Mouse (Mus musculus) heart, embryonic 11.5 days (tissue): Measurements from ENCODE around the gene Tspan14. TPM values are rescaled to one million over a fixed set of nuclear protein-coding genes. Genes with fewer than 3 reads are reported as not detected.

Experiments used
- ATAC-seq: fragments of 200-750 bp; cut with Nextera tagmentation; replicated peaks from 2 replicates; pipeline ENCODE4 v1.8.0; 2017; ENCODE audit warnings: moderate library complexity; ENCODE audit not compliant: insufficient number of reproducible peaks, low FRiP score, low TSS enrichment
- H3K27ac ChIP-seq: fragments of 300-500 bp; sonication (generic); 2 replicates; pipeline ENCODE4 v1.5.1; 2014; ENCODE audit warnings: mild to moderate bottlenecking, low read depth, low read length
- H3K27me3 ChIP-seq: fragments of 300-500 bp; sonication (generic); 2 replicates; pipeline ENCODE4 v1.6.1; 2014; ENCODE audit warnings: mild to moderate bottlenecking, low read length, mixed read lengths; ENCODE audit not compliant: control insufficient read depth, insufficient read depth
- H3K36me3 ChIP-seq: fragments of 300-500 bp; sonication (generic); 2 replicates; pipeline ENCODE4 v1.6.1; 2014; ENCODE audit warnings: mild to moderate bottlenecking, low read length, moderate library complexity, mixed read lengths; ENCODE audit not compliant: control insufficient read depth, insufficient read depth
- H3K4me1 ChIP-seq: fragments of 300-500 bp; sonication (generic); 2 replicates; pipeline ENCODE4 v1.6.1; 2014; ENCODE audit warnings: low read length; ENCODE audit not compliant: control insufficient read depth, insufficient read depth
- H3K4me2 ChIP-seq: fragments of 300-500 bp; sonication (generic); 2 replicates; pipeline ENCODE4 v1.6.1; 2014; ENCODE audit warnings: mild to moderate bottlenecking, moderate library complexity
- H3K4me3 ChIP-seq: fragments of 300-500 bp; sonication (generic); 2 replicates; pipeline ENCODE4 v1.5.1; 2014; ENCODE audit warnings: low read depth, low read length
- H3K9ac ChIP-seq: fragments of 300-500 bp; sonication (generic); 2 replicates; pipeline ENCODE4 v1.6.1; 2014; ENCODE audit warnings: mild to moderate bottlenecking, low read depth, low read length, moderate library complexity
- H3K9me3 ChIP-seq: fragments of 300-500 bp; sonication (generic); replicated peaks from 2 replicates; pipeline ENCODE4 v1.6.1; 2016; ENCODE audit warnings: low read length; ENCODE audit not compliant: control insufficient read depth
- WGBS: fragments of 180-500 bp; shearing (Covaris S2); extraction: QIAGEN DNeasy Blood & Tissue Kit; methylation state at CpG from one replicate; pipeline ENCODE4 v1.1.7; 2014; ENCODE audit not compliant: insufficient replicate concordance; 5-methylcytosine and 5-hydroxymethylcytosine counted together
- polyA plus RNA-seq: library from polyadenylated mRNA; unstranded; fragments of >200 nt; fragmentation: Nextera tagmentation; extraction: Ambion mirVana; gene quantifications from 2 replicates; pipeline ENCODE4 v1.2.1, GENCODE M21; 2014

Gene Tspan14
- polyA plus RNA-seq, 1 experiment from 2014 or later: 43.5 TPM

DNA sequence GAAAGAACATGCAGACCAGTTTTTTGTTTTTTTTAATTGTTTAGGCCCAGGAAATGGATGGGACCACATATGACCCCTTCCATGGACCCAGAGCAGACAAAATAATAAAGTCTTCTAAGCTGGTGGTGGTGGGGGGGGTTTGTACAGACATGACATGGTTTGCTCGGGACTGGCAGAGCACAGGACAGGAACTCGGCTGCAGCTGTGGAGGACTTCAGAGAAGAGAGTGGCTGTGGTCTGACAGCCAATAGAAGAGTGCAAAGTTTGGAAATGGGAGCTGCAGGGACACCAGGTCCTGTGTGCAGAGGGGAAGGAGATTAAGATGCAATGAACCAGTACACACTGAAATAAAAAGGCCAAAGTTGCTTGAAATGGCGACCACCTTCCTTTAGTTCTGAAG lies 7.0 kb downstream of the Tspan14 start:
- no peak overlapping the region for H3K4me2 ChIP-seq
- no peak overlapping the region for H3K9ac ChIP-seq
- H3K9me3 ChIP-seq: no peaks in the 10 kb centered on the region
- no peaks in the 10 kb centered on the region for H3K36me3 ChIP-seq
- H3K4me1 ChIP-seq: peaks cover 70% of the 10 kb centered on the region
- H3K4me3 ChIP-seq: no peak overlapping the region
- 49% methylated on average over 3 of the region's 3 CpGs for WGBS
- no peak for ATAC-seq
- 0 out of 2 replicates have a peak overlapping the region, but pooled peaks have one; percentile 2 for H3K27ac ChIP-seq
- no peaks in the 10 kb centered on the region for H3K27me3 ChIP-seq

GRCm38 (mm10) chr14:40958986-40959381 lies 7.6 kb downstream of the Tspan14 start:
- H3K4me1 ChIP-seq: peaks cover 69% of the 10 kb centered on the region
- H3K9ac ChIP-seq: no peak overlapping the region
- H3K27ac ChIP-seq: peak overlapping the region; percentile 12; the same call in 1 of the 2 replicates
- ATAC-seq: no peak
- WGBS: 58% methylated on average over 2 of the region's 2 CpGs
- H3K27me3 ChIP-seq: no peaks in the 10 kb centered on the region
- no peak overlapping the region for H3K4me2 ChIP-seq
- no peaks in the 10 kb centered on the region for H3K9me3 ChIP-seq
- no peaks in the 10 kb centered on the region for H3K36me3 ChIP-seq
- no peak overlapping the region for H3K4me3 ChIP-seq

DNA sequence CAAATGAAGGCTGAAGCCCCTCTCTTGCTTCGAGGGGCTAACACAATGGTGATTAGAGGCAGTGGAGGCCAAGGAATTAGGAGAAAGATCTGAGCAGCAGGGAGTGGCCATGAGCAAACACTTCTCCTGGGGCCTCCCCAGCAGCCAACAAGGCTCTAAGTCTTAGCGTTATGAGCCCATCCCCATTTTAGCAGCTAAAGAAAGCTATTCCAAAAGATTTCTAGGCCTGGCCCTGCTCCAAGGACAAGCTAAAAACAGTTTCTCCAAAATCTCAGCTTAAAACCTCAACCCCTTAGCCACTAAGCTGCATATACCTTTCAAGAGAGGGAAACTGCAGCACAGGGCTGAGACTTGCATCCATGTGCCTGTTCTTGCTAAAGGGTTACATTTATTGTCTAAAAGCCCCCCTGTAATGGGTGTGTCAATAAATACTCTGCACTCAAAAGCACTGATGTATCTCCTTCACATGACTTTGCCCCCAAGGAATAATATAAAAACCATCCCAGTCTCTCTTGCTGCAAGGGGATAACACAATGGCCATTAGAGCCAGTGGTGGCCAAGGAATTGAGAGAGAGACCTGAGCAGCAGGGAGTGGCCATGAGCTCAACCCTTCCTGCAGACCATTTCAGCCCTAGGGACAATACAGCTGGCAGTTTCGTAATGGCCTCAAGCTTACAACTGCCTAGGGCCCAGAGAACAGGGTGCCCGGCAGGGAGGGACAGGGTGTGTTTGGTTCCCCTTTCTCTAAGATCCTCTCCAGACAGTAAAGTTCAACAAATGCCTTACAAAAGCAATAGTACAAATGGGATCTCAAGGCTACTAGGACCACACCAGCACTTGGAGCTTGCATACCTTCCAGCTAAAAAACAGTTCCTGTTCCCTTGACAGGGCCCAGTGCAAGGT lies 8.3 kb downstream of the Tspan14 start:
- H3K27me3 ChIP-seq: no peaks in the 10 kb centered on the region
- peaks cover 73% of the 10 kb centered on the region for H3K4me1 ChIP-seq
- ATAC-seq: no peak
- H3K4me3 ChIP-seq: no peak overlapping the region
- H3K36me3 ChIP-seq: no peaks in the 10 kb centered on the region
- H3K9ac ChIP-seq: no peak overlapping the region
- 39% methylated on average over 4 of the region's 4 CpGs for WGBS
- peak overlapping the region; percentile 12; the same call in 1 of the 2 replicates for H3K27ac ChIP-seq
- H3K9me3 ChIP-seq: no peaks in the 10 kb centered on the region
- no peak overlapping the region for H3K4me2 ChIP-seq

- Histone ChIP-seq H3K9me3 (no peaks in the 10 kb centered on the region), H3K27me3 (no peaks in the 10 kb centered on the region), H3K9ac (no peak overlapping the region), H3K4me3 (no peak overlapping the region), H3K36me3 (no peaks in the 10 kb centered on the region), H3K27ac (no peak overlapping the region), H3K4me1 (peaks cover 70% of the 10 kb centered on the region), H3K4me2 (no peak overlapping the region)
- WGBS: 57% methylated on average over 3 of the region's 3 CpGs
- ATAC-seq: no peak
Observed at GRCm38 (mm10) chr14:40957607-40958006, 9.0 kb downstream of the Tspan14 start.

- H3K4me1 ChIP-seq: peaks cover 64% of the 10 kb centered on the region
- ATAC-seq: peak; percentile 74
- no peaks in the 10 kb centered on the region for H3K36me3 ChIP-seq
- H3K27ac ChIP-seq: peak overlapping the region; percentile 75
- peak overlapping the region; percentile 42 for H3K4me2 ChIP-seq
- H3K9ac ChIP-seq: peak overlapping the region; percentile 62
- no peaks in the 10 kb centered on the region for H3K9me3 ChIP-seq
- no peak overlapping the region for H3K4me3 ChIP-seq
- no peaks in the 10 kb centered on the region for H3K27me3 ChIP-seq
- WGBS: 31% methylated on average over 13 of the region's 13 CpGs
Observed at GRCm38 (mm10) chr14:40956252-40957146, 10.1 kb downstream of the Tspan14 start.

GRCm38 (mm10) chr14:40955596-40956251 lies 10.9 kb downstream of the Tspan14 start:
- no peak overlapping the region for H3K4me3 ChIP-seq
- no peak for ATAC-seq
- peak overlapping the region; percentile 42 for H3K4me2 ChIP-seq
- peak overlapping the region; percentile 62 for H3K9ac ChIP-seq
- no peaks in the 10 kb centered on the region for H3K27me3 ChIP-seq
- no peaks in the 10 kb centered on the region for H3K9me3 ChIP-seq
- 27% methylated on average over 10 of the region's 10 CpGs for WGBS
- H3K4me1 ChIP-seq: peaks cover 65% of the 10 kb centered on the region
- peak overlapping the region; percentile 75 for H3K27ac ChIP-seq
- H3K36me3 ChIP-seq: no peaks in the 10 kb centered on the region

DNA sequence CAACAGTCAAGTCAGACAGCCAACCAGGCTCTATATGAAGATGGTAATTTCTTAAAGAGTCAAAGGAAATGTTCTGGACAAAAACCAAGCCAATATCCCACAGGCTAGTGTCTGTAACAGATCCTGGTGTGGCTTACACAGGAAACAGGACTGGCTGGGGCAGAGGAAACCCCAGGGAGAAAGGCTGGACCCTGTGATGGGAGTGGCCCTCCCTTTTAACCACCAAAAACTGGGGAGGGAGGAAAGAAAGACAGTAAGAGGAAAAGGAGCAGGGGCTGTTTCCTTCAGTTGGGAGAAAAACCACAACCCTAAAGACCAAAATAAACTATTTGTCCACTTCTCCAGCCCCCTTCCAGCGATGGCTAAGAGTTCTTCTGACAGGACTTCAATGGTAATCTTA lies 11.5 kb downstream of the Tspan14 start:
- no peak overlapping the region for H3K4me3 ChIP-seq
- no peak overlapping the region for H3K9ac ChIP-seq
- no peak for ATAC-seq
- peak overlapping the region; percentile 75; the same call in 1 of the 2 replicates for H3K27ac ChIP-seq
- H3K36me3 ChIP-seq: no peaks in the 10 kb centered on the region
- 44% methylated on average over 1 of the region's 1 CpGs for WGBS
- H3K4me2 ChIP-seq: no peak overlapping the region
- no peaks in the 10 kb centered on the region for H3K9me3 ChIP-seq
- no peaks in the 10 kb centered on the region for H3K27me3 ChIP-seq
- H3K4me1 ChIP-seq: peaks cover 67% of the 10 kb centered on the region

DNA sequence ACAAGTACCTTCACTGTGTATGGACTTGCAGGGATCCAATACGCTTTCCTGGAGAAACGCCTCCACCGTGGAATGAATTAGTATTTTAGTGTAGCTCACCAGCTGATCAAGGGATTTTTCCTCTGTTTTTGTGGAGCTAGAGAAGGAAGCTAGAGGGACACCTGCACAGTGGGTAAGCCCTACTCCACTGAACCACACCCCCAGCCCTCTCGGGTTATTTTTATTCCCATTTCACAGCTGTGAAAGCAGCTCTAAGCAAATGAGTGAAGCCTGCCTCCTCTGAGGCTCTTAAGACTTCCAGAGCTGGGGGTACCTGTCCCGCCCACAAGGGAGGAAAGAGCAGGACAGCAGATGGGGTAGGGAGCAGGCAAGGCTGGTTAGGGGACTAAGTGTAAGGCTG lies 13.2 kb downstream of the Tspan14 start:
- peaks cover 56% of the 10 kb centered on the region for H3K4me1 ChIP-seq

More for the DNA sequence above, 13.2 kb downstream of the Tspan14 start:
- no peak overlapping the region for H3K27ac ChIP-seq
- no peak for ATAC-seq
- H3K9me3 ChIP-seq: no peaks in the 10 kb centered on the region
- H3K4me3 ChIP-seq: no peak overlapping the region
- no peaks in the 10 kb centered on the region for H3K36me3 ChIP-seq
- no peaks in the 10 kb centered on the region for H3K27me3 ChIP-seq
- WGBS: 73% methylated on average over 5 of the region's 5 CpGs
- no peak overlapping the region for H3K9ac ChIP-seq
- no peak overlapping the region for H3K4me2 ChIP-seq
